Mouse (Mus musculus) heart, embryonic 13.5 days (tissue): ENCODE results near the gene Tmem38a. TPM values are rescaled to one million over a fixed set of nuclear protein-coding genes. Genes with fewer than 3 reads are reported as not detected.

Experiments
- ATAC-seq: fragments of 200-750 bp; cut with Nextera tagmentation; 2 replicates; pipeline ENCODE4 v1.8.0; 2017; ENCODE audit warnings: moderate TSS enrichment; ENCODE audit not compliant: insufficient number of reproducible peaks, low FRiP score, low TSS enrichment; ENCODE audit errors: extremely low read depth
- H3K27ac ChIP-seq: fragments of 300-500 bp; sonication (generic); replicated peaks from 2 replicates; pipeline ENCODE4 v1.5.1; 2015; ENCODE audit warnings: moderate library complexity, mild to moderate bottlenecking, inconsistent platforms
- H3K27me3 ChIP-seq: fragments of 300-500 bp; sonication (generic); replicated peaks from 2 replicates; pipeline ENCODE4 v1.6.1; 2015; ENCODE audit warnings: mild to moderate bottlenecking, inconsistent platforms
- H3K36me3 ChIP-seq: fragments of 300-500 bp; sonication (generic); 2 replicates; pipeline ENCODE4 v1.6.1; 2015; ENCODE audit warnings: mild to moderate bottlenecking, inconsistent platforms
- H3K4me1 ChIP-seq: fragments of 300-500 bp; sonication (generic); 2 replicates; pipeline ENCODE4 v1.6.1; 2015; ENCODE audit warnings: inconsistent platforms
- H3K4me2 ChIP-seq: fragments of 300-500 bp; sonication (generic); 2 replicates; pipeline ENCODE4 v1.6.1; 2015; ENCODE audit warnings: inconsistent platforms, mild to moderate bottlenecking, moderate library complexity
- H3K4me3 ChIP-seq: fragments of 300-500 bp; sonication (generic); 2 replicates; pipeline ENCODE4 v1.5.1; 2015; ENCODE audit warnings: moderate library complexity, mild to moderate bottlenecking, inconsistent platforms
- H3K9ac ChIP-seq: fragments of 300-500 bp; sonication (generic); 2 replicates; pipeline ENCODE4 v1.6.1; 2015; ENCODE audit warnings: inconsistent platforms, mild to moderate bottlenecking, moderate library complexity
- H3K9me3 ChIP-seq: fragments of 300-500 bp; sonication (generic); 2 replicates; pipeline ENCODE4 v1.6.1; 2016; ENCODE audit warnings: inconsistent platforms
- WGBS: fragments of 180-500 bp; shearing (Covaris S2); methylation state at CpG from one replicate; pipeline ENCODE4 v1.1.7; 2015; ENCODE audit warnings: mixed read lengths; 5-methylcytosine and 5-hydroxymethylcytosine counted together
- microRNA-seq: library from miRNA; unstranded; fragments of <30 nt; microRNA quantifications from one replicate; pipeline ENCODE4, GENCODE M21; 2016
- polyA plus RNA-seq: library from polyadenylated mRNA; unstranded; fragments of >200 nt; fragmentation: Nextera tagmentation; extraction: Ambion mirVana; gene quantifications from 2 replicates; pipeline ENCODE4 v1.2.1, GENCODE M21; 2015

The Tmem38a gene
- polyA plus RNA-seq, 1 experiment from 2014 or later, result 57.2 TPM

- no peak for ATAC-seq
- peaks cover 14% of the 10 kb centered on the region for H3K36me3 ChIP-seq
- no peak overlapping the region for H3K27ac ChIP-seq
- H3K4me1 ChIP-seq, result peaks cover 29% of the 10 kb centered on the region
- no peaks in the 10 kb centered on the region for H3K27me3 ChIP-seq
- H3K4me3 ChIP-seq, result no peak overlapping the region
- no peak overlapping the region for H3K4me2 ChIP-seq
- no peak overlapping the region for H3K9ac ChIP-seq
- H3K9me3 ChIP-seq, result no peaks in the 10 kb centered on the region
- 79% methylated on average over 10 of the region's 10 CpGs for WGBS
These were observed 17.0 kb downstream of the Tmem38a start for GRCm38 (mm10) chr8:72588865-72589264.

- Histone ChIP-seq H3K27ac (no peak overlapping the region), H3K4me3 (no peak overlapping the region), H3K4me2 (no peak overlapping the region), H3K9me3 (no peaks in the 10 kb centered on the region), H3K9ac (no peak overlapping the region), H3K36me3 (peaks cover 14% of the 10 kb centered on the region), H3K27me3 (no peaks in the 10 kb centered on the region), H3K4me1 (peaks cover 25% of the 10 kb centered on the region)
- no peak for ATAC-seq
- 66% methylated on average over 7 of the region's 7 CpGs for WGBS
These were observed 17.4 kb downstream of the Tmem38a start for GRCm38 (mm10) chr8:72589286-72589685.

- no peaks in the 10 kb centered on the region for H3K27me3 ChIP-seq
These were observed 18.3 kb downstream of the Tmem38a start for GRCm38 (mm10) chr8:72590198-72590597.

More at GRCm38 (mm10) chr8:72590198-72590597, 18.3 kb downstream of the Tmem38a start:
- no peak overlapping the region for H3K4me2 ChIP-seq
- H3K4me3 ChIP-seq, result no peak overlapping the region
- H3K9ac ChIP-seq, result no peak overlapping the region
- WGBS, result 48% methylated on average over 2 of the region's 2 CpGs
- H3K36me3 ChIP-seq, result peaks cover 14% of the 10 kb centered on the region
- H3K4me1 ChIP-seq, result peaks cover 18% of the 10 kb centered on the region
- H3K9me3 ChIP-seq, result no peaks in the 10 kb centered on the region
- H3K27ac ChIP-seq, result no peak overlapping the region
- no peak for ATAC-seq

Small RNA genes lying within 50 kb of the gene (microRNA-seq; reads per million reads assigned to microRNA genes)
- not detected for gene Gm28019

Other genes with a start within 250 kb of the Tmem38a start
- 37.4 and 38.2 TPM in 2 replicates for gene Eps15l1, start 150.6 kb upstream of the Tmem38a start, polyA plus RNA-seq
- 1.1 and 1.2 TPM in 2 replicates for gene Calr3, start 128.2 kb upstream of the Tmem38a start, polyA plus RNA-seq
- gene 1700030K09Rik, start 128.2 kb upstream of the Tmem38a start, polyA plus RNA-seq, result 8.8 and 9.4 TPM in 2 replicates
- gene Cherp, start 96.8 kb upstream of the Tmem38a start, polyA plus RNA-seq, result 40.1 and 45.6 TPM in 2 replicates
- 11.9 and 12.4 TPM in 2 replicates for gene Slc35e1, start 79.4 kb upstream of the Tmem38a start, polyA plus RNA-seq
- gene Med26, start 23.8 kb upstream of the Tmem38a start, polyA plus RNA-seq, result 9.1 and 9.3 TPM in 2 replicates
- gene Smim7, start 967 bp upstream of the Tmem38a start, polyA plus RNA-seq, result 92.2 and 104 TPM in 2 replicates
- gene Nwd1, start 74.7 kb downstream of the Tmem38a start, polyA plus RNA-seq, result 0.09 and 0.36 TPM in 2 replicates
- 161 and 173 TPM in 2 replicates for gene Sin3b, start 151.2 kb downstream of the Tmem38a start, polyA plus RNA-seq
- gene F2rl3, start 189.8 kb downstream of the Tmem38a start, polyA plus RNA-seq, result 1.0 and 1.1 TPM in 2 replicates